8 mouse cellular contexts compared by ENCODE assay signal in genomic region chr10:80047041-80047565, GRCm38 (mm10). TPM values are rescaled to one million over a fixed set of nuclear protein-coding genes. Genes with fewer than 3 reads are reported as not detected.
A peak's percentile ranks its signal among the peaks of the same experiment; 100 is the strongest.
DNase-seq lines count a peak whose midpoint lies in the region; ATAC-seq and TF ChIP-seq lines count a peak whose summit lies in the region.

Gene Gpx4 (plus strand): TSS chr10:80047166.

- H3K36me3 ChIP-seq in hindbrain, postnatal 0 days (ENCODE audit: insufficient read depth, low read length), result no peaks in the 10 kb centered on the region
- no peaks in the 10 kb centered on the region for H3K36me3 ChIP-seq in liver, embryonic 14.5 days (replicated peaks; ENCODE audit: control insufficient read depth, insufficient read depth, low read depth)

- H3K9ac ChIP-seq in hindbrain, postnatal 0 days (replicated peaks; ENCODE audit: low read length), result no peak within 1 kb of the TSS
- H3K9ac ChIP-seq in liver, embryonic 14.5 days (replicated peaks), result no peak within 1 kb of the TSS

- no peaks in the 10 kb centered on the region for H3K9me3 ChIP-seq in hindbrain, postnatal 0 days (ENCODE audit: low read length)
- no peaks in the 10 kb centered on the region for H3K9me3 ChIP-seq in liver, embryonic 14.5 days (ENCODE audit: control insufficient read depth, low read length)

- H3K27me3 ChIP-seq in hindbrain, postnatal 0 days (ENCODE audit: insufficient read depth, low read length), result no peaks in the 10 kb centered on the region
- H3K27me3 ChIP-seq in liver, embryonic 14.5 days (ENCODE audit: control insufficient read depth, insufficient read depth, low read length), result no peaks in the 10 kb centered on the region

- no peak for TF ChIP-seq EP300 in liver, embryonic 14.5 days (IDR thresholded peaks at IDR 0.05; ENCODE audit: low read depth)

- DNase-seq in frontal cortex, adult 2 months (ENCODE audit: extremely low spot score in 1 of 2, low spot score in 1 of 2), result no peak
- DNase-seq in frontal cortex, postnatal 10 days (ENCODE audit: low spot score in 2 of 2), result no peak
- no peak for DNase-seq in adrenal gland, adult 8-10 months
- no peak for DNase-seq in gastrocnemius, adult 2 months
- DNase-seq in hindbrain, postnatal 0 days (ENCODE audit: low spot score), result no peak
- no peak for DNase-seq in liver, embryonic 14.5 days (ENCODE audit: low read depth in 3 of 3, low spot score in 3 of 3)
- no peak for DNase-seq in ovary, postnatal 36 days (ENCODE audit: low spot score)
- DNase-seq in T-cell, adult 2 months (ENCODE audit: low spot score), result no peak

- WGBS in hindbrain, postnatal 0 days, result 46% methylated on average over 9 of the region's 9 CpGs
- WGBS in liver, embryonic 14.5 days (ENCODE audit: insufficient replicate concordance), result 74% methylated on average over 9 of the region's 9 CpGs

- peak within 1 kb of the TSS; percentile 59 for H3K27ac ChIP-seq in gastrocnemius, adult 2 months
- H3K27ac ChIP-seq in hindbrain, postnatal 0 days, result no peak within 1 kb of the TSS; the same call in 1 of the 2 replicates
- H3K27ac ChIP-seq in liver, embryonic 14.5 days, result no peak within 1 kb of the TSS

- no peak for TF ChIP-seq CTCF in gastrocnemius, adult 2 months (IDR thresholded peaks at IDR 0.05)
- TF ChIP-seq CTCF in hindbrain, postnatal 0 days (IDR thresholded peaks at IDR 0.05; ENCODE audit: low read depth), result no peak
- no peak for TF ChIP-seq CTCF in liver, embryonic 14.5 days (IDR thresholded peaks at IDR 0.05; ENCODE audit: low read depth)

- H3K4me3 ChIP-seq in gastrocnemius, adult 2 months, result no peak within 1 kb of the TSS
- H3K4me3 ChIP-seq in hindbrain, postnatal 0 days (ENCODE audit: low read length), result no peak within 1 kb of the TSS
- no peak within 1 kb of the TSS for H3K4me3 ChIP-seq in liver, embryonic 14.5 days (ENCODE audit: insufficient read depth in 1 of 2, low read depth in 2 of 2, low read length in 2 of 2)

- H3K4me2 ChIP-seq in hindbrain, postnatal 0 days (ENCODE audit: low read depth, low read length), result no peak within 1 kb of the TSS
- no peak within 1 kb of the TSS for H3K4me2 ChIP-seq in liver, embryonic 14.5 days (ENCODE audit: low read depth)

- no peaks in the 10 kb centered on the region for H3K4me1 ChIP-seq in hindbrain, postnatal 0 days (ENCODE audit: insufficient read depth, low read length)
- H3K4me1 ChIP-seq in liver, embryonic 14.5 days (replicated peaks; ENCODE audit: control insufficient read depth in 2 of 2, insufficient read depth in 2 of 2, low read length in 1 of 2), result peaks cover 18 to 30% of the 10 kb centered on the region in 2 experiments

- intact Hi-C loops in gastrocnemius, adult 2 months (cut with DNase I), result no loop called here

- ATAC-seq in hindbrain, postnatal 0 days, result no peak
- no peak for ATAC-seq in liver, embryonic 14.5 days (ENCODE audit: insufficient read depth)

RNA-seq across cellular contexts. Expression of gene Gpx4, which starts in this region (rescaled TPM):
- polyA plus RNA-seq in frontal cortex, adult 2 months (2012; rRNA removed), result 867 and 914 TPM in 2 replicates
- total RNA-seq in adrenal gland, adult 8-10 months (2022), result 100 to 1,000 TPM; 697 to 776 (median 769) TPM
- total RNA-seq in gastrocnemius, adult 2 months (2021), result 100 to 1,000 TPM; 552 to 603 TPM
- 373 and 379 TPM in 2 replicates for total RNA-seq in hindbrain, postnatal 0 days (2014; rRNA removed)
- polyA plus RNA-seq in hindbrain, postnatal 0 days (2015; fragmentation: Nextera tagmentation; extraction: Ambion mirVana), result 757 and 762 TPM in 2 replicates
- polyA plus RNA-seq in liver, embryonic 14.5 days (2012; rRNA removed), result 274 and 388 TPM in 2 replicates
- polyA plus RNA-seq in liver, embryonic 14.5 days (2014; fragmentation: Nextera tagmentation; extraction: Ambion mirVana), result 705 and 724 TPM in 2 replicates
